Mouse (Mus musculus): ENCODE measurements around the gene Snx10. TPM values are rescaled to one million over a fixed set of nuclear protein-coding genes. Genes with fewer than 3 reads are reported as not detected.

The Snx10 gene
- total RNA-seq, 2 experiments from 2014 or later, result 11.7 to 12.6 TPM

DNA sequence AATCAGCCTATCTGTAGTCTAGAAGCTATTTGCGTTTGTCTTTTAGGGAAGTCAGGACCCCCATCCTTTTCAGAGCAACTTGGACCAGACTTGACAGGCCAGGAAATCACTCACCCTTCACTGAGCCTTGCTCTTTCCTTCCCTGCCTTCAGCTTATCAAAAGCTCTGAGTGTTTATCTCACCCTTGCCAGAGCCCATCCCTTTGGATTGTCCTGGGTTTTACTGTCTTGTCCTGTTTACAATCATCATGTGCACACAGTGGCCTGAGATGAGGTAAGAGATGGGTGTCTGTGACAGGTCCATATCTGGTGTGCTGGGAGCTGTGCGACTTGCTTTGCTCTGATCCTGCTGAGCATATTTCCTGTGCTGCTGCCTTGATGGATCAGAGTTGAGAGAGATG, 106.5 kb downstream of the Snx10 start:
- intact Hi-C loops (cut with DNase I), result no loop called here
- no peak for DNase-seq

DNA sequence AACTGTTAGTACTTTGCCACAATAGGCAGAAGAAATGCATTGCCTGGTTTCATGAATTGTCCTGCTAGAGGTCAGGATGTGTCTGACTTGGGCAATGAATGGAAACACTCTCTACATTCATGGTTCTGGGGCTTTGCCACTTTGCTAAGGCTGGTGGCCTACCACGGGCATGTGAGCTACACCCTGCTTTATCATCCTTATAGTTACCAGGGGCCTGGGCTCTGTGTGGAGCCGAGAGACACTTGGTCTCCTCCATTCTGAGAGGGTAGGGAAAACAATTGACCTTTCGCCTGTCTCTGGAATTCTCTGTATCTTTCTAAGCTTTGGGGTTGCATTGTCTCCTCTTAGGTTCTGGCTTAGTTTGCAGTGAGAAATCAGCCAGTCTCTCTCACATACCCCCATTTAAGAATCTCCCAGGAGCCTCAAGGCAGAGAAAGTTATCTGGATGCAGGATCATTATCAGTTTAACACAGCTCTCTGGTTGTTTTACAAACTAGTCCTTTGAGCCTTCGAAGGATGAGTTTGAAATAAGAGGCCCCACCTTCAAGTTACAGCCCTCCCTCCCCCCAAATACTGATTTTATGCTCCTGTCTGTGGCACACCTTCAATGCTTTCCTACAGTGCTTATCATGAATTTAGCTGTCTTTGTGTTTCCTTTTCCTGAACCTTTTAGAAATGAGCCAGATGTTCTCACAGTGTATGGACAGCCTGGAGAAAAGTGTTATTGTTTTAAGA, 109.4 kb downstream of the Snx10 start:
- intact Hi-C loops (cut with DNase I), result no loop called here
- DNase-seq, result no peak

DNA sequence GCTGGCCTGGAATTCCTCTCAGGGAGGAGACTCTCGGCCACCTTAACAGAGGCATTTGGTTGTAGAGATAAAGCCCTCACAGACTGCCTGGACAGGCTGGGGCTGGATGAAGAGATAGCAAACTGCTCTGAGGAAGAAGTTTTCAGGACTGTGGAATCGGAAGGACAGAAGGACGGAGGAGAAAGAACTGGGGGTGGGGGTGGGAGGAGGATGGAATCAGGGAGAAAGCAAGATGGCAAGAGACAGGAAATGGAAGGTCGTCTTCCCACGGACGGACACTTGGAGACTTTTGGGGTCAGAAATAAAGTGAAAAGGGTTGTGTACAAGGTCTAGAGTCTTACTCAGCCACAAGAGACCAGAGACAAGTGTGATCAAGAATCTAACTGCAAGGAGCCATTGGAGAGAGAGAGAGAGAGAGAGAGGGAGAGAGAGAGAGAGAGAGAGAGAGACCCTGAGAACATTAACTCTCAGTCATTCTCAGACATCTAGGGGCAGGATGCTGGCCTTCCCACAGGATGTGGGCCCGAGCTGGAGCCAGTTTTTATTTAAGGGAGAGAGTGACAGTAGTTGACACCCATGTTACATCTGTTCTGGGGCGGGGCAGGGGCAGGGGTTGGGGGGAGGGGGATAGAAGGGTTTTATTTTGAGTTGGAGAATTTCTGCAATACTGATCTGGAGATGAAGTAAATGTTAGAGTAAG, 110.1 kb downstream of the Snx10 start:
- intact Hi-C loops (cut with DNase I), result no loop called here
- DNase-seq, result no peak

DNA sequence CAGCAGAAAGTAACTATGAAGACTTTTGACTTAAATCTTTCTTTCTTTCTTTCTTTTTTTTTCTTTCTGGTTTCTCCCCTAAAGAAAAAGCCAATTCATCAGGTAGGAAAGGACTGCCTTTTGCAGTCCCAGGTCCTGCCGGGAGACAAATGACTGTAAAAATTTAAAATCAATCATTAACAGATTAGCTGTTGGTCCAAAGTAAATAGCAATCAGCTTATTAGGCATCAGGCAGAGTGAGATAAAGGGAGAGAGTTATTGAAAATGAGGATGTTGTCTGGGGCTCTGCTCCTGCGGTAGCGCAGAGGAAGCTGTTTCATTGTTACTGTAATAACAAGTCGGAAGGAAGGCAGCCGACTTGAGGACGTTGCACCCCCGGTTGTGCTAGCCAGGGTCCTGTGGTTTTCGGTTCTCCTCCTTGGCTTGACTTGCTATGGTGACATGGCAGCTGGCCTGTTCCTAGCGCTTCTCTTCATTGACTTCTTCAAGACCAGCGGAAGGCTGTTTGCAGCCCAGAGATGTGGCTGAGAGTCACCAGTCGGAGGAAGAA, 112.4 kb downstream of the Snx10 start:
- intact Hi-C loops (cut with DNase I), result no loop called here
- peak in 1 of 2 experiments; percentile 13 for DNase-seq

Small RNA genes lying within 50 kb of the gene (microRNA-seq; reads per million reads assigned to microRNA genes)
- 0 reads per million in 2 experiments for gene Gm22914 (ENCODE audit: borderline number of aligned reads in 2 of 2)

Other genes starting within 250 kb of the Snx10 start
- under 1 TPM; 0.35 to 0.36 TPM for gene Nfe2l3, start 91.2 kb upstream of the Snx10 start, total RNA-seq (2021)
- 100 to 1,000 TPM; 408 to 439 TPM for gene Hnrnpa2b1, start 54.0 kb upstream of the Snx10 start, total RNA-seq (2021)
- gene Cbx3, start 53.5 kb upstream of the Snx10 start, total RNA-seq (2021), result 10 to 100 TPM; 61.7 to 69.7 TPM

All from heart, postnatal 36 days (tissue).